Mouse (Mus musculus) myocyte (in vitro differentiated cells): ENCODE measurements around the gene Chn2.

ENCODE experiments used
- MYOD1 ChIP-seq, 3 experiments: IDR thresholded peaks; one replicate each; pipeline ENCODE4 v1.6.1; 2011; ENCODE audit warnings: control low read depth in 2 of 3, low read depth in 2 of 3, mild to moderate bottlenecking in 2 of 3, moderate library complexity in 1 of 3; ENCODE audit not compliant: insufficient read length in 2 of 3, control insufficient read depth in 1 of 3
- MYOG ChIP-seq, 3 experiments: IDR thresholded peaks; one replicate each; pipeline ENCODE4 v1.6.1; 2011; ENCODE audit warnings: control low read depth in 2 of 3, low read depth in 2 of 3, mild to moderate bottlenecking in 2 of 3; ENCODE audit not compliant: insufficient read length in 2 of 3, control insufficient read depth in 1 of 3, insufficient read depth in 1 of 3
- POLR2A ChIP-seq: IDR thresholded peaks from one replicate; pipeline ENCODE4 v1.6.1; 2011; ENCODE audit warnings: low read depth, mild to moderate bottlenecking, control low read depth, moderate library complexity; ENCODE audit not compliant: insufficient read length
- REST ChIP-seq: IDR thresholded peaks from one replicate; pipeline ENCODE4 v1.6.1; 2011; ENCODE audit warnings: mild to moderate bottlenecking, control low read depth, moderate library complexity; ENCODE audit not compliant: insufficient read depth, insufficient read length
- TCF12 ChIP-seq: IDR thresholded peaks from one replicate; pipeline ENCODE4 v1.6.1; 2011; ENCODE audit warnings: mild to moderate bottlenecking, control low read depth; ENCODE audit not compliant: poor library complexity, insufficient read depth, severe bottlenecking
- USF1 ChIP-seq: IDR thresholded peaks from one replicate; pipeline ENCODE4 v1.6.1; 2011; ENCODE audit warnings: low read depth, mild to moderate bottlenecking, control low read depth, moderate library complexity

DNA sequence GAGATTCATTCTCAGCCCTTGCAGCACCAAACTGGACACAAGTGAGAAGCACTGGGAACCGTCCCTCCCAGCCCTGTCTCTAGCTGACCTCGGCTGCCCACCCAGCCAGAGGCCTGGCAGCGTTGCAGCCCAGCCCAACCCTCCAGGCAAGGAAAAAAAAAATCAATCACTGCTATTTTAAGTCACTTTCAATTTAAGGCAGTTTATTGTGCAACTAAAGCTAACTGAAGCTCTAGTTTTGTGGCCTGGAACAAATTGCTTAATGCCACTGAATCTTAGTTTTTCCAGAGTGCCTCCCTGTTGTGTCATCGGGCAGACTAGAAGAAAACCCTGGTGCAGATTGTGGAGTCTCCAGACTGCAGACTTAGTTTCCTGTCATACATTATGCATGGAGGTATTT is 43.8 kb upstream of the Chn2 start:
- TF ChIP-seq MYOG (IDR thresholded peaks at IDR 0.05; ENCODE audit: control insufficient read depth in 1 of 3, insufficient read depth in 1 of 3, insufficient read length in 2 of 3, low read depth in 2 of 3) (no peak), TCF12 (no peak), REST (no peak), USF1 (no peak), POLR2A (no peak), MYOD1 (IDR thresholded peaks at IDR 0.05; ENCODE audit: control insufficient read depth in 1 of 3, insufficient read length in 2 of 3, low read depth in 2 of 3) (no peak)
